Mouse (Mus musculus): ENCODE data around the gene Fam19a3.

The Fam19a3 gene

DNA sequence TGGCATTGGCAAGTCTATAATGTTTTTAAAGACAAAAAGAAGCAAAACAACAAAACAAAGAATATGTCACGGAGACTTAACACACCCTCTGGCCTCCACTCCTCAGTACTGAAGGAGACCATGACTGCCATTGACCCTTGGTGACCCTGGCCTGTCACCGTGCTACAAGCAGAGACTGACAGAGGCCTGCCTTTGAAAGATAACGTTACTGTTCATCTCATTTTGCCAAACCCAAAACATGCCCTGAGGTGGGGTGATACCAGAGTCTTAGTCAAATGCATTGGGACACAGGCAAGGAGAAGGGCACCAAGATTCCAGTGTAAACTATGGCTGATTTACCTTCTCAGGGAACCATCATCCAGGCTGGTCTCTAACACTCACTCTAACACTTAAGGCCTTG, 12.5 kb downstream of the Fam19a3 start:
- in situ Hi-C loops (cut with MboI; ENCODE audit: unreplicated experiment in 2 of 2): loop anchor here (25.0 kb wide), 2 partner anchors 893 to 1668 kb away; no protein-coding TSS in a partner anchor

GRCm38 (mm10) chr3:104767716-104768115, 13.9 kb downstream of the Fam19a3 start:
- in situ Hi-C loops (cut with MboI; ENCODE audit: unreplicated experiment in 2 of 2): loop anchor here (25.0 kb wide), 2 partner anchors 895 to 1670 kb away; no protein-coding TSS in a partner anchor

GRCm38 (mm10) chr3:104767141-104767540, 14.5 kb downstream of the Fam19a3 start:
- in situ Hi-C loops (cut with MboI; ENCODE audit: unreplicated experiment in 2 of 2): loop anchor here (25.0 kb wide), 2 partner anchors 895 to 1670 kb away; no protein-coding TSS in a partner anchor

DNA sequence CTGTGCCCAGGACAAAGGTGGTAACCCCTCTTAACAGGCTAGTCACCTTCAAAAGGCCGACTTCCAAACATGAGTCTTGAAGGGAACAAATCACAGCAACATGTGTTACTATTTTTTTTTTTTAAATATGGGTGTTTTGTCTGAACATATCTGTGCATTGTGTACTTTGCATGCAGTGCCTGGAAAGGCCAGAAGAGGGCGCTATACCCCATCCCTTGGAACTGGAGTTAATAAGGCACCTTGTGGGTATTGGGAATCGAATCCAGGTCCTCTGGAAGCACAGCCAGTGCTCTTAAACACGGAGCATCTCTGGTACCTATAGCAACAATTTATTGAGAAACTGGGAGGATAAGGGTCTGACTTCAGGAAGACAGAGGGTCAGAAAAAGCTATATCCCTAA, 16.6 kb downstream of the Fam19a3 start:
- in situ Hi-C loops (cut with MboI; ENCODE audit: unreplicated experiment in 2 of 2): loop anchor here (25.0 kb wide), 2 partner anchors 897 to 1672 kb away; no protein-coding TSS in a partner anchor

GRCm38 (mm10) chr3:104762103-104762863, 19.4 kb downstream of the Fam19a3 start:
- in situ Hi-C loops (cut with MboI; ENCODE audit: unreplicated experiment in 2 of 2): loop anchor here (25.0 kb wide), 2 partner anchors 900 to 1675 kb away; no protein-coding TSS in a partner anchor

DNA sequence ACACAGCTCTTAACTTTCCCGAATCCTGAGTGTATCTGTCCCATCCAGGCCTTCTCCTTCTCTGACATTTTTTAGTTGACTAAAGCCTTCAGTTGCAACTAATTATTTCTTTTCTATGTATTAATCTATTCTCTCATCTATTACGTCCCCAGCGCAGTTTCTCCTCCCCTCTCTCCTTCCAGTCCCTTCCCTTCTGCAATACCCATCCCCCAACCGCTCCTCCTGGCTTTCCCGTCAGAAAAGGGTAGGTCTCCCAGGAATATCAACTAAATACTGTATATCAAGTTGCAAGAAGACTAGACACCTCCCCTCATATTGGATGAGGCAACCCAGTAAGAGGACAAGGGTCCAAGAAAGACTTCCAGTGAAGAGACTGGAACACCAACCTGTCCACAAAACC, 22.8 kb downstream of the Fam19a3 start:
- in situ Hi-C loops (cut with MboI; ENCODE audit: unreplicated experiment in 2 of 2): loop anchor here (25.0 kb wide), 2 partner anchors 903 to 1678 kb away; no protein-coding TSS in a partner anchor

DNA sequence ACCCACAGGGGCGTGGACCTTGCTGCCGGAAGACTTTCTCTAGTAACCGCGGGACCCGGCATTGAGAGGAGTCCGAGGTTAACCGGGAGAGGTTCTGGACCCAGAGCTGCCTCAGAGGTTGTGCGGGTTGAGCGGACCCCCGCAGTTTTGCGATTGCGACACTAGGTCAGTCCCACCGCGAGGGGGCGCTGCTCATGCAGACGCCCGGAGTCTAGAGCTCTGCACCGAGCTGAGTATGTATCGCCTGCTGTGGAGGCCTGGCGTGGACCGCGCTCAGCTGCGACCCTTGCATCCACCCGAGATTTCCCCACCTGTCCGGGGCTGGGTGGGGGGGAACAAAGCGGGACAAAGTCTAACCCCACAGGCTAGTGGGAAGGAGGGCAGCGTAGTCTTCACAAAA, 23.2 kb downstream of the Fam19a3 start:
- in situ Hi-C loops (cut with MboI; ENCODE audit: unreplicated experiment in 2 of 2): loop anchor here (25.0 kb wide), 2 partner anchors 904 to 1679 kb away; no protein-coding TSS in a partner anchor

- in situ Hi-C loops (cut with MboI; ENCODE audit: unreplicated experiment in 2 of 2): loop anchor here (25.0 kb wide), 2 partner anchors 909 to 1684 kb away; no protein-coding TSS in a partner anchor
These were observed 28.8 kb downstream of the Fam19a3 start for GRCm38 (mm10) chr3:104752845-104753244.

DNA sequence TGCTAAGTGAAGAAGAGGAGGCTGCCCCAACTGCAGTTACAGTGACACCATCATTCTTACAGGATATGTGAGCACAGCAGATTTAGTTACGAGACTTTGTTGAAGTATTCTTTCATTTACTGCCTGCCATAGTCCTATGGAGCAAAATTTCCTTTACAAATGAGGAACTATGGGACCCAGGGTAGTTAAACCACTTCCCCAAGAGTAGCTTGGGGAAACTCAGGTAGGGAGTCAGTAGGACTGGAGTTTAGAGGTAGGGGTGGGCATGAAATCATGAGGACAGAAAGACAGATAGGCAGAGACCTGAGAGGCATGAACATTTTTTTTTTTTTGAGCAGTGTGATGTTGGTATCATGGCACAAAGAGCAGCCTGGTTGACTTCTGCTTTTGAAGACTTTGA, 37.8 kb downstream of the Fam19a3 start:
- in situ Hi-C loops (cut with MboI; ENCODE audit: unreplicated experiment in 2 of 2): no loop called here

DNA sequence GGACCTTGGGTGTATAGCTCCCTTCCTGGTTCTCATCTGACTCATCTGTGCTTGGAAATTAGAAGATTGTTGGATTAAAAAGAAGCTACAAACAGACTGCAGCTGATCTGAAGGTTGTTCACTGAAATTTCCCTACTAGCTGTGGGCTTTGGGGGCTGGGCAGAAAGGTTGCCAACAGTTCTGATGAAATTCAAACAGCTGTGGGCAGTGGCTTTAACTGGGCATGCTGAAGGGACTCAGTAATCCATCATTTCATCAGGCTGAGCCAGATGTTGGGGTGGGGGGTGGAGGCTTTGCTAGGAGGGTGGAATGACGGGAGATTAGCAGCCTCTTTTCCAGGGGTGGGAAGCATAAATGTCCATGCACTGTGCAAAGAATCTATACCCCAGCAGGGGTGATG, 38.5 kb downstream of the Fam19a3 start:
- in situ Hi-C loops (cut with MboI; ENCODE audit: unreplicated experiment in 2 of 2): no loop called here

- in situ Hi-C loops (cut with MboI; ENCODE audit: unreplicated experiment in 2 of 2): no loop called here
These were observed 39.7 kb downstream of the Fam19a3 start for GRCm38 (mm10) chr3:104741954-104742353.

DNA sequence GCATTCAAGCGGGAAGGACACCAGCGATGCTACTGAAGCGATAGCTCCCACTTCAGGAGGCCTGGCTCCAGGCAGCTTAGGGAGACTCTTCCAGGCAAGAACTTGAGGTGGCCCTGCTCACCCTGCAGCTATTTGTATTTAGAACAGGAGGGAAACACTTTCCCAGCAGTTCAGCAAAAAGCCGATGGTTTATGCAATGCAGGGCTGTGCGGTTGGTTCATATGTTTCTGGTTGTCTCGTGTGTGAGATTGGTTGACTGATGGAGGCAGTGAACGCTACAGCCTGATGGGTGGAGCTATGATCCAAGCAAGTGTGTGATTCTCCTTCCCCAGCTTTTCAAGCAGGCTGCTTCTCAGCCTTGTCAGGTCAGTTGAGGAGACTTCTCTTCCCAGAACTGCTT, 47.0 kb downstream of the Fam19a3 start:
- in situ Hi-C loops (cut with MboI; ENCODE audit: unreplicated experiment in 2 of 2): no loop called here

- in situ Hi-C loops (cut with MboI; ENCODE audit: unreplicated experiment in 2 of 2): no loop called here
These were observed 48.7 kb downstream of the Fam19a3 start for GRCm38 (mm10) chr3:104732907-104733306.

DNA sequence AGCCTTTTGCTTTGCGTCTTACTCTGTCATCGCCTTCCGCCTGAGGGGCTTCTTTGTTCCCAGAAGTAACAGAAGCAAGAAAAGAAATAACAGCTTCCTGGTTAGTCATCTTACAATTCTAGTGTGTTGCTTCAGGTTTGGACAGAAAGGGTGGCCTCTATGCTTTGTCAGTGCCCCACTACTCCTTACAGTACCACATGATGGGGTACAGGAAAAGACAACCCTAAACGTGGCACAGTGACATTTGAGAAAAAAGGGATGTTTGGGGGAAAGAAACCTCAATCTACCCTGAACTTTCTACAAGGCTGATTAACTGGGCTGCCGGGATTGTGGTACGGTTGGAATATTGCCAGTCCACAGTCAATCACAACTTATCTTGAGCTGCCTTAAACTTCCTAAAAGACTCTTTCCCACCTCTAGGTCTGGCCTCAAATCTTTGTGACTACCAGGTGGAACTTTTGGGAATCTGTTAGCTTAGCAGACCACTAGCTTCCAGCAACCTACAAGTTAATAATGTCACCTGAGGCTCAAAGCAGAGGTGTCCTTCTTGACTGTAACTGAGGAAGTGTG, 52.3 kb downstream of the Fam19a3 start:
- in situ Hi-C loops (cut with MboI; ENCODE audit: unreplicated experiment in 2 of 2): no loop called here
